Mouse (Mus musculus) lung, postnatal 10 days (tissue): ENCODE data around the gene Olfr1228.

Experiments
- DNase-seq: peaks from one replicate; pipeline ENCODE4 v3.0.0; 2021

Olfr1228 gene

DNA sequence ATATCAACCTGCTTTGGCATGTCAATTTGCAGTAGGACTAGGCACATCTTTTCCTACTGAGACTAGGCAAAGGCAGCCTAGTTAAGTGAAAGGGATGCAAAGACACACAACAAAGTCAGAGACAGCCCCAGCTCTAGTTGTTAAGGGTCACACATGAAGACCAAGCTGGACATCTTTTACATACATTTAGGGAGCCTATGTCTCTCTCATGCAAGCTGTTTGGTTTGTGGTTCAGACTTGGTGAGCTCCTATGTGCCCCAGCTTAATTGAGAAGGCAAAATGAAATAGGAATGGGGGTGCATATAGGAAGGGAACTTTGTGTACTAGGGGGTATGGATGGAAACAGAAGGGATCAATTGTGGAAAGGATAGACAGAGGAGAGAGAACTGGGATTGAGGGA is at the start of gene Olfr1228:
TSS of gene Olfr1228 (minus strand) at position 101 of the 400 bp plus-strand sequence.
- DNase-seq, result no peak

DNA sequence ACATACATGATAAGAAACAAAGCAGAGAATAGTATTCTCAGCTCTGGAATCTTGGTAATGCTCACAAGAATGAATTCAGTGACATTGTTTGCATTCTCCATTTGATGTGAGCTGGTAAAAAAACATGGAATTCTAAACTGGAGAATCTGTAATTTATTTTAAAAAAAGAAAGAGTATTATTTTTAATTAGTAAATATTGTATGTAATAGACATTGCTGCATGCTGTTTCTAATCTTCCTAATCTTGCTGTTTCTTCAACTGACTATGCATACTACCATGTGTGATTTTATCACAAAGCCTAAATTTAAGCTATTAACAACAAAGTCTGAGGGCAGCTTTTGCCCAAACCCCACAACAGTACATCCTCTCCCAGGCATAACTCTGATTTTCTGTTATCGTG is 43.3 kb upstream of the Olfr1228 start, which contains the start of gene Olfr1230:
TSS of gene Olfr1230 (minus strand) at position 101 of the 400 bp plus-strand sequence.
- no peak for DNase-seq

DNA sequence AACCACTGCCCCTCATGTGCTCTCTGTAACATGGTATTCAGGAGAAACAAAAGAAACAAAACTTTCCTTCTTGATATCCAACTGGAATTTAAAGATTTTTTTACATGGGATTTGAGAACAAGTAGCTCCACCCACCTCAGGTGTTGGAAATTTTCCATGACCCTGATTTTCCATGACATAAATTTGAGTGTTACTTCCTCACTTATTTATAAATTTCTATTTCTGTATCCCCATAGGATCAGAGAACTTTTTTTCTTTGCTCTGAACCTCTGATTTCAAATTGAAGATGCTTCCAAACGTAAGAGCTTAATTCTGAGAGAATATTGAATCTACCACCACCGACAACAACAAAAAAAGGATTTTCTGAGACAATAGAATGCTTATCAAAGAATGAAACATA is 34.1 kb upstream of the Olfr1228 start, which contains the start of gene Olfr1229:
TSS of gene Olfr1229 (minus strand) at position 101 of the 400 bp plus-strand sequence.
- DNase-seq, result no peak

DNA sequence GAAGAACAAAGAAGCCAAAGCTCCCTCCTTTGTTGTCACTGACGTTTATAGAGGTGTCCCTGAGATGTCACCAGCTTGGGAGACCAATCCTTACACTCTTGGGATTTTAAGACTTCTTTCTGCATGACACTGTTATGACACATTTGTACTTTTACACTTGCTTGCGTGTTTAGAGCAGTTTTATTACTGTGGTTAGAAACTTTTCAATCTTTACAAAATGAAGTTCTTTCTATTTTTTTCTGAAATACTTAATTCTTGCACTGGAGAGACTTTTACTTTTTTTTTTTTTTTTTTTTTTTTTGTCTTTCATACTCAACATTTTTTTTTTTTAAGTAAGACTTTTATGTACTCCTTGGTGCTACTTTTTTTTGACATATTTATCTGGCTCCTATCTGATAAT is 53.9 kb downstream of the Olfr1228 start, which contains the start of gene Olfr1226:
TSS of gene Olfr1226 (minus strand) at position 101 of the 400 bp plus-strand sequence.
- no peak for DNase-seq
